Mouse (Mus musculus): Measurements from ENCODE around the gene Gm5431.
A peak's percentile ranks its signal among the peaks of the same experiment; 100 is the strongest.
"Not testable (repeated sequence)": the region's sequence is repeated elsewhere in the genome, so short reads cannot be mapped to it uniquely, and the experiment has no call there.

The Gm5431 gene

DNA sequence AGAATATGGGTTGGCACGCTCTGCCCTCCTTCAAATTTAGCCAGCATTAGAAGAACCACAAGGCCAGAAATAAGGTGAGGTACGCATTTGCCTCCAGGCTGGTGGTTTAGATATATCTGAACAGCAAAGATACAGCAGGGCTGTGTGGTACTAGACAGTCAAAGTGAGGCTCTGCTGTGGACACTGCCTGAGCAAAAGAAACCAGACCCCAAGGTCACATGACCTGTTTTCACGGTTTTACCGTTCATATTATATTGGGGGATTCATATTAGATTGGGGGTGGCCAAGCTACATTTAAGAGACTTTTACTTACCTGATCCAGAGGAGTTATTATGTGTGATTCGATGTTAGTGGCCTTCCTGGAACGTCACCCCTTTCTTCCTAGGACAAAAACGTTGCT, 31.2 kb downstream of the Gm5431 start:
- no peak for DNase-seq

GRCm38 (mm10) chr11:48869380-48870110, 32.5 kb downstream of the Gm5431 start:
- DNase-seq = no peak

GRCm38 (mm10) chr11:48866481-48866880, 35.5 kb downstream of the Gm5431 start:
- no peak for DNase-seq

GRCm38 (mm10) chr11:48863808-48864207, 38.2 kb downstream of the Gm5431 start:
- DNase-seq = no peak

DNA sequence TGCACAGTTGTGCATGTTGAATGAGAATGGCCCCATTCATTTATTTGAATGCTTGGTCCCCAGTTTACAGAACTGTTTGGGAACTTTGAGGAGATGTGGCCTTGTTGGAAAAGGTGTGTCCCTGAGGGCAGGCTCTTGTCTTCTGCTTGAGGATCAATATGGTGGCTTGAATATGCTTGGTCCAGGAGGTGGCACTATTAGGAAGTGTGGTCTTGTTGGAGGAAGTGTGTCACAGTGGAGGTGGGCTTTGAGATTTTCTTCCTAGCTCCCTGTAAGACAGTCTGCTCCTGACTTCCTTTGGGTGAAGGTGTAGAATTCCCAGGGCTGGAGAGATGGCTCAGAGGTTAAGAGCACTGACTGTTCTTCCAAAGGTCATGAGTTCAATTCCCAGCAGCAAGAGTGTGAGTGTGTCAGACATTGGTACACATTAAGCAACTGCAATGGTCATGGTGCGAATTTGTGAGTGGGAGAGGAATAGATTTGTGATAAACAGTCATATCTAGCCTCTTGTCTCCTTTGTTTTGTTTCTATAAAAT, 39.2 kb downstream of the Gm5431 start:
- no peak for DNase-seq

- DNase-seq = peak; percentile 76 to 79
Measured at GRCm38 (mm10) chr11:48859014-48859413, 43.0 kb downstream of the Gm5431 start.

DNA sequence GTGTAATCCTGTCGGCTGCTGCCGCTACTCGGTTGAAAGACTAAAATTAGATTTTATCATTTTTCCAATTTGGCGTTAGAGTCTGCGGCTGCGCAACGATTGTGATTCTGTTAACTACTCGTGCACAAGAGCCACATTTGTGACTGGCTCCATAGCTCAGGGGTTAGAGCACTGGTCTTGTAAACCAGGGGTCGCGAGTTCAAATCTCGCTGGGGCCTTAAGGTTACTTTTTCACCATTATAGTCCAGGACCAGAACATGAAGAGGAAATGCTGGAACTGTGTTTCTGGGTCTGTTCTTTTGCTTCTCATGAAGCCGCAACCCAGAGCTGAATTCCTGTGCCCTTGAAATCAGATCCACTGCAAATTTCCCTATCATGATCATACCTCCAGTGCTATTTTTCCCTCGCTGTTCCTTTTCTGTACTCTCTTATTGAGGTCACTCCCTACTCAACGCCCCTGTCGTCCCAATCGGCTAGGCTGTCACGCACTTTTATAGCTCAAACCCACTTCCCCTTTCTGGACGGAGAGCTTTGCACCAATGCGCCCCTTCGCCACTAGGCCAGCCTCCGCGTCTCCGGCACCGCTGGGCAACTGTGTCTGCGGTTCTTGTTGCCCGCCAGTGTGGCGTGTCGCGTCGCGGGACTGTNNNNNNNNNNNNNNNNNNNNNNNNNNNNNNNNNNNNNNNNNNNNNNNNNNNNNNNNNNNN, 48.4 kb downstream of the Gm5431 start:
- DNase-seq = peak; percentile 92 to 95

GRCm38 (mm10) chr11:48852624-48853473, 49.2 kb downstream of the Gm5431 start:
- DNase-seq = no peak

GRCm38 (mm10) chr11:48852190-48852589, 49.8 kb downstream of the Gm5431 start:
- DNase-seq = no peak

GRCm38 (mm10) chr11:48851270-48851995, 50.6 kb downstream of the Gm5431 start:
- DNase-seq = no peak

DNA sequence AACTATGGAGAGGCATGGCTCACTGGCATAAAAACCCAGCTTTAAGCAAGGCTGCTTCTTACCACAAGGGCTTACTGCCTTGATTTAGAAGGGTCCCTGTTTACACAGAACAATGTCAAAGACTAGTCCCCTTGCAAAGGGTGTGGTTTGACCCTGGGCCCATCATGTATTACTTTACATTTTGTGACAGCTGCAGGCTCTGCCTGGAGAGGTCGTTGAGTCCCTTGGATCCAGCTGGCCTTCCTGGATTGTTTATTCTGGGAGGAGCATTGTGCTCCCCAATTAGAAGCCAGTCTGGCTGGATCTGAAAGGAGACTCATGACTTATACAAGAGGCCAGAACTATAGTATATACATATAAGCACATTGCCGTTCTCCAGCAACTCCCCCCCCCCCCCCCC, 51.8 kb downstream of the Gm5431 start:
- DNase-seq = no peak

GRCm38 (mm10) chr11:48846881-48847280, 55.1 kb downstream of the Gm5431 start:
- DNase-seq = no peak

DNA sequence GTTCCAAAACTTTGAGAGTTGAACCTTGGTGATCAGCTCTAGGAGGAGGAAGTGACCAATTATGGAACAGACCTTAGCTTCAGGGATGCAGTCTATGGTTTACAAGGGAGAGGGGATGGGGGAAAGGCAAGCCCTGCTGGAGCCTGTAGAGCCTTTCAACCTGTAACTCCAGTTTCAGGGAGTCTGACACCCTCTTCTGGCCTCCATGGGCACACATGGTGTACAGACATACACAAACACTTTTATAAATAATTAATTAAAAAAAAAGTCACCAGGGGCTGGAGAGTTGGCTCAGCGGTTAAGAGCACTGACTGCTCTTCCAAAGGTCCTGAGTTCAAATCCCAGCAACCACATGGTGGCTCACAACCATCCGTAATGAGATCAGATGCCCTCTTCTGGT, 55.7 kb downstream of the Gm5431 start:
- not testable (repeated sequence) for DNase-seq

DNA sequence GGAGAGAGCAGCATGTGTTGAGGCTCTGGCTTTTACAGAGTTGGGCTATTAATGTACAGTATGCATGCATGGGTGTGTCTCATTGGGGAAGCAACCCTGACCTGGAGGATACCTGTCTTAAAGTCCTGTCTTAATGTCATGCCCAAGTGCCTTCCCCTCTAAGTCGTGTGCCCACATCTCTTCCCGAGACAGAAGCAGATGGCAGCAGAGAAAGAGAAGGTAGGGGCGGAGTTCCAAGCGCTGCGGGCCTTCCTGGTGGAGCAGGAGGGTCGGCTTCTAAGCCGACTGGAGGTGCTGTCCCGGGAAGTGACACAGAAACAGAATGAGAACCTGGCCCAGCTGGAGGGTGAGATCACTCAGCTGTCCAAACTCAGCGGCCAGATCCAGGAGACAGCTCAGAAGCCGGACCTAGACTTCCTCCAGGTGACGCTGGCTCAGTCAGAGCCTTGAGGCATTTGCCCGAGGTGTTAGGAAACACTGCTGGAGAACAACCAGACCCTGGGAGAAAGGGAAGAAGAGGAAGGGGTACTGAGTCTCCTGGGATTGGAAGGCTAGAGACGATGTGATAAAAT, 56.7 kb downstream of the Gm5431 start:
- no peak for DNase-seq

DNA sequence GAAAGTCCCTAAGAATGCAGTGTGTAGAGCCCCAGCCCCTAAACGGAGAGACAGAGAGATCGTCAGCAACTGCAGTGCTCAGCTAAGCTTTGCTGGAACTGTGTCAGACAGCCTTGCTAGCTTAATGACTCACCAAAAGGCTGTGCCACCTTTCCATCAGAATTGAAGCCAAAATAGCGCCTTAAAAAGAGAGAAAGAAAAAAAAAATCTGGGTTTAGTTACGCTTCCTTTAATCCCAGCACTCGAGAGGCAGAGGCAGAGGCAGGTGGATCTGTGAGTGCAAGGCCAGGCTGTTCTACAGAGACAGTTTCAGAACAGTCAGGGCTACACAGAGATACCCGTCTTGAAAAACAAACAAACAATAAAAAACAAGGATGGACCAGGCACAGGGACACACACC, 57.7 kb downstream of the Gm5431 start:
- DNase-seq = no peak

GRCm38 (mm10) chr11:48843202-48843601, 58.8 kb downstream of the Gm5431 start:
- no peak for DNase-seq

GRCm38 (mm10) chr11:48842378-48842792, 59.6 kb downstream of the Gm5431 start:
- no peak for DNase-seq

DNA sequence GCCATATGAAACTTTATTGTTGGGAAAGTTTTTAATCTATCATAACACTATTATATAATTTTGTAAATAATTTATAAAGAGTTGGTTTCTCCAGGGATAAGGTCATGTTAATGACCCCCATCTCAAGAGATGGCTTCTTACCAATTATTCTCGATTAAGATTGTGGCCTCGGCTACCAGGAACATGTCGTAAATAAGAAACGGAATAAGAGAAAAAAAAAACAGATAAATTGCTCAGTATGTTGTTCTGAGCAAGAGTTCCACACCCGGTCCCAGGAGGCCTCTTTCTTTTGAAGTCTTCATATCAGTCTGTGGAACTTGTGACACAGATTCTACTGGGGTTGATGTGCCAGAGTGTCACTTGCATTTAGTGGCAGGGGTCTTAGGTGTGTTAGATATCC, 60.8 kb downstream of the Gm5431 start:
- DNase-seq = no peak

- DNase-seq = no peak
Measured at GRCm38 (mm10) chr11:48840805-48841204, 61.2 kb downstream of the Gm5431 start.

DNA sequence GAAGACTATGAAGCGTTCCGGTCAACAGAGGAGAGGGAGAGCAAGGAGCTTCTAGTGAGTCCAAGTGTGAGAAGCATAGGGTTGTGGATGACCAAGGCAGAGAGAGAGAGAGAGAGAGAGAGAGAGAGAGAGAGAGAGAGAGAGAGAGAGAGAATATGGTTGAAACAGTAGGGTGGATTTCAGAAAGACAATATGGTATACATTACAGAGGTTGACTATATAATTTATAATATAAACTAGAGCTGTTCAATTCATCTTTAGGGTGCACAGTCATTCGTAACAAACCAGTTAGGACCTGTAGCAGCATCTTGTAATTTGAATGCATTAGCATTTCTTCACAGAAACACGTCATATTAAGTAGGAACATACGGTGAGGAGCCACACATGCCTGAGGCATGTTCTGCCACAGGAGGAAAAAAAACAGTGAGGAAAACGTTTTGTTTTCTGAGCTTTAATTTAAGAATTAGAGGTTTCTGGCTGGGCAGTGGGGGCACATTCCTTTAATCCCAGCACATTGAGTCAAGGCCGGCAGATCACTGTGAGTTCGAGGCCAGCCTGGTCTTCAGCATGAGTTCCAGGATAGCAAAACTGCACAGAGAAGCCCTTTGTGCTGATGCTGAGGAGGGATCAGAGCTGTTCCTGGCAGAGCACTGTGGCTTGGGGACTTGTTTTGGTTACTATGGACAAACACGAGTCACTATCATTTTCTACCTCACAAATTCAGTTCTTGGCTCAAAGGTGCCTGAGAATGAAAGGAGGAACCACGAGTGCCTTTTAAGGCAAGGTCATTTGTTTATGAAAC, 62.9 kb downstream of the Gm5431 start:
- DNase-seq = no peak

GRCm38 (mm10) chr11:48838181-48838797, 63.7 kb downstream of the Gm5431 start:
- peak in 1 of 2 experiments; percentile 41 for DNase-seq
